Mouse (Mus musculus) small intestine, adult 2 months (tissue): ENCODE results near the gene Ccl2. TPM values are rescaled to one million over a fixed set of nuclear protein-coding genes. Genes with fewer than 3 reads are reported as not detected.
A peak's percentile ranks its signal among the peaks of the same experiment; 100 is the strongest.

Source experiments
- H3K27ac ChIP-seq: fragments of 200-500 bp; 2 replicates; pipeline ENCODE4 v1.5.1; 2012; ENCODE audit warnings: low read depth, low read length, control low read depth, inconsistent platforms; ENCODE audit not compliant: insufficient read depth
- H3K27me3 ChIP-seq: fragments of 200-500 bp; 2 replicates; pipeline ENCODE4 v1.6.1; 2012; ENCODE audit warnings: mild to moderate bottlenecking, moderate library complexity, low read length, inconsistent platforms; ENCODE audit not compliant: control insufficient read depth, insufficient read depth
- H3K36me3 ChIP-seq: fragments of 200-500 bp; 2 replicates; pipeline ENCODE4 v1.6.1; 2012; ENCODE audit warnings: mild to moderate bottlenecking, low read length, control low read depth, inconsistent platforms; ENCODE audit not compliant: control insufficient read depth, insufficient read depth
- H3K4me1 ChIP-seq: fragments of 200-500 bp; 2 replicates; pipeline ENCODE4 v1.6.1; 2012; ENCODE audit warnings: low read length, inconsistent platforms, mixed read lengths; ENCODE audit not compliant: control insufficient read depth, insufficient read depth, insufficient read length
- H3K4me3 ChIP-seq: fragments of 200-500 bp; 2 replicates; pipeline ENCODE4 v1.5.1; 2012; ENCODE audit warnings: low read depth, mild to moderate bottlenecking, control low read depth, inconsistent platforms, low read length, moderate library complexity
- CTCF ChIP-seq: fragments of 200-500 bp; IDR thresholded peaks from 2 replicates; pipeline ENCODE4 v1.5.1; 2012; ENCODE audit warnings: low read depth, mild to moderate bottlenecking, control low read depth, inconsistent platforms, low read length, moderate library complexity, mixed read lengths; ENCODE audit not compliant: insufficient replicate concordance, insufficient read length; ENCODE audit errors: extremely low read depth
- POLR2A ChIP-seq: fragments of 200-500 bp; IDR thresholded peaks from 2 replicates; pipeline ENCODE4 v1.6.1; 2012; ENCODE audit warnings: low read depth, mild to moderate bottlenecking, control low read depth, inconsistent platforms, low read length, moderate library complexity
- WGBS: fragments of 180-500 bp; shearing (Covaris S2); methylation state at CpG from one replicate; pipeline ENCODE4 v1.1.7; 2018; 5-methylcytosine and 5-hydroxymethylcytosine counted together
- polyA plus RNA-seq: library from polyadenylated mRNA; depleted of rRNA; stranded (reverse); fragments of >200 nt; gene quantifications from 2 replicates; pipeline ENCODE4 v1.2.3, GENCODE M21; 2012

Ccl2 gene
- polyA plus RNA-seq, 1 experiment = 1.4 TPM

DNA sequence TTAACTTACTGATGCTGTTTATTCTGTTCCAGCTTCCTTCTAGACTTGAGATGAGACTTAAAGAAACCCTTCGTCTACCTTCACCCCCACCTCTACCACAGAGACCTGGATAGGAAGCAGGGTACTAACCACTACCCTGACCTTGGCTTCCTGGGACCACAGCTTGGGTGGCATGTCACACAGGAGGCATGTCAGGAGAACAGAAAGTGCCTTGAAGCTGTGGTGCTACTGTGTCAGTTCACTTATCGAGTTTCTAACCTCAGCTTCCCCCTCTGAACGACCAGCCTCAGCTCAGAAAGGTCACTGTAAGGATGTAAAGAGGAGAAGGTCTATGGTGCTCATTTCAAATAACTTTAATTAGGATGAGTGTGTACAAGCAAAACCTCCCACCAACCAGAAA, 14.0 kb upstream of the Ccl2 start:
- Histone ChIP-seq H3K36me3 (no peaks in the 10 kb centered on the region), H3K4me3 (no peak overlapping the region), H3K4me1 (peaks cover 3% of the 10 kb centered on the region; the same call in 1 of the 2 replicates), H3K27me3 (no peaks in the 10 kb centered on the region), H3K27ac (no peak overlapping the region)
- WGBS = 42% methylated on average over 3 of the region's 3 CpGs
- no peak for TF ChIP-seq CTCF
- TF ChIP-seq POLR2A = no peak

DNA sequence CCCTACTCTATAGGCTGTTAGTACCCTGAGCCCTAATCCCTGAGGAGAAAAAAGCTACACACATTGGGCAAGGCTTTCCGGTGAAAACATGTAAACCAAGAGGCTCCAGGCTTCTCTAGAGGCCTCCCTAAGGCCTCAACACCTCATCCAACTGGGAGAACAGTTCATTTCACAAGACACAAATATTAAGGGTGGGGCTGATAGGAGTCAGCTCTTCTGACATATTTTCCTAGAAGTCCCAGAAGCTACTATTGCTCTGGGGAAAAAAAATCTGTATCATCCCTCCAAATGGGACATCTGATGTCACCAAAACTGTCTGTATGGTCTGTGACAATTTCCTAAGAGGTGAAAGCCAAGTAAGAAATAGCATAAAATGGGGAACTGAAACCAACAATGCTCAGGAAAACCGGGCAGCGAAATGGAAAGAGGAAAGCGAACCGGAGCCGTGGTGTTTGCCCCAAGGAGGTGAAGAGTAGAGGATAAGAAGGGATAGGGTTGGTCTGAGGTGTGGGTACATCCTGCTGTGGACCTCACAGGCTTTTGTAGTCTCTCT, 12.8 kb upstream of the Ccl2 start:
- H3K27me3 ChIP-seq = no peaks in the 10 kb centered on the region
- no peak overlapping the region for H3K27ac ChIP-seq
- no peak overlapping the region for H3K4me3 ChIP-seq
- H3K4me1 ChIP-seq = peaks cover 3% of the 10 kb centered on the region; the same call in 1 of the 2 replicates
- WGBS = 88% methylated on average over 6 of the region's 6 CpGs
- H3K36me3 ChIP-seq = no peaks in the 10 kb centered on the region
- no peak for TF ChIP-seq CTCF
- no peak for TF ChIP-seq POLR2A

DNA sequence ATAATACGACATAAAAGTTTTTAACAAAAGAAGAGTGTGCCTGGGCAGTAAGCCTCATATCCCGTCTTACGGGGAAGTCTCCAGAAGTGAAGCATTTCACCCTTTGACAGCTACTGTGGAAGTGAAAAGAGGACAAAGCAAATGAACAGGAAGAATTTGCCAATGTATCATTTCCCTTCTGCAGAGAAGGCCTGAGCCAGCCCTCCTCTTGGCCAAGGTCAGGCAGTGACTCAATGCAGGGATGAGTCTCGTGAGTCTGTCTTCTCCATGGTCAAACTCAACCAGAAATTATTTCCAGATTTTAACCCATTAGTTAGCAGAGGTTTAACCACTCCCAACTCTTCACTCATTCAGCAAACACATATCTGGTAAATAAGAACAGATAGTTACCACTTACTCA, 11.6 kb upstream of the Ccl2 start:
- TF ChIP-seq CTCF = no peak
- no peak for TF ChIP-seq POLR2A
- WGBS = 68% methylated on average over 4 of the region's 4 CpGs
- Histone ChIP-seq H3K27ac (no peak overlapping the region), H3K4me3 (no peak overlapping the region), H3K36me3 (no peaks in the 10 kb centered on the region), H3K4me1 (peaks cover 3% of the 10 kb centered on the region; the same call in 1 of the 2 replicates), H3K27me3 (no peaks in the 10 kb centered on the region)

DNA sequence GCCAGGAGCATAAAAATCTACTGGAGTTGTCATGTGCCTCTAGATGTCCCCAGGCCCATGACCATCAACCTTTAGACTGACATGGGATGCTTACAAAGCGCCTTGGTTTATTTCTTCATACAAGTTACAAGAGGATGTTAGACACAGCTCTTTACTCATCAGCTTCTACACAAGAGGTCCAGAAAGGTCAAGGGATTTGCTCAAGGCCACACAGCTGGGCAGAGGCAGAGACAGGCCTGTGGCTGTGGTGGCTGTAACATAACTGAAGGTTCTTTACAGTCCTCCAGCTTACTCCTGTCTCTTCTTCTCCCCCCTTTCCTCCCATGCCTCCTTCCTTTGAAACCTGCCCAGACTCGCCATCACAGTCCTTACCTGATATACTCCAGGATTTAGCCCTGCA, 5.2 kb upstream of the Ccl2 start:
- Histone ChIP-seq H3K27ac (no peak overlapping the region), H3K36me3 (no peaks in the 10 kb centered on the region), H3K4me3 (no peak overlapping the region), H3K4me1 (peaks cover 5% of the 10 kb centered on the region; the same call in 1 of the 2 replicates), H3K27me3 (no peaks in the 10 kb centered on the region)
- WGBS = 70% methylated on average over 2 of the region's 2 CpGs
- TF ChIP-seq POLR2A (no peak), CTCF (no peak)

DNA sequence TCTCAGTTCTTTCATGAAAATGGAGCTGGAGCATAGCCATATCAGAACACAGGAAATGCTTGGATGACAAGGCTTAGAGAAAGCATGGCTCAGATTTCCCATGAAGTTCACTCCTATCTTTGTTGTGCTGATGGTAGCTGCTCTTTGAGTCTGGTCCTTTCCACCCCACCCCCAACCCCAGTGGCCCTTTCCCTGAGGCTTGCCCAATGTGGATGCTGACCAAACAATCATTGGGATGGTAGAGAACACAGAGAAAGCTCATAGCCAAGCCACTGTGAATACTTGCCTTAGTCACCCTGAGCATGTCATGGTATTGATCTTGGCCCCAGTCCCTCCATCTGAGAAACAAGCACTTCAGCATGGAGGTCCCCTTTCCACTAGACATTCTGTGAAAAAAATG, 3.2 kb upstream of the Ccl2 start:
- no peaks in the 10 kb centered on the region for H3K36me3 ChIP-seq
- TF ChIP-seq CTCF = no peak
- no peak for TF ChIP-seq POLR2A
- peak overlapping the region; percentile 37 for H3K27ac ChIP-seq
- H3K4me3 ChIP-seq = no peak overlapping the region
- no peaks in the 10 kb centered on the region for H3K27me3 ChIP-seq
- H3K4me1 ChIP-seq = peaks cover 5% of the 10 kb centered on the region; the same call in 1 of the 2 replicates

DNA sequence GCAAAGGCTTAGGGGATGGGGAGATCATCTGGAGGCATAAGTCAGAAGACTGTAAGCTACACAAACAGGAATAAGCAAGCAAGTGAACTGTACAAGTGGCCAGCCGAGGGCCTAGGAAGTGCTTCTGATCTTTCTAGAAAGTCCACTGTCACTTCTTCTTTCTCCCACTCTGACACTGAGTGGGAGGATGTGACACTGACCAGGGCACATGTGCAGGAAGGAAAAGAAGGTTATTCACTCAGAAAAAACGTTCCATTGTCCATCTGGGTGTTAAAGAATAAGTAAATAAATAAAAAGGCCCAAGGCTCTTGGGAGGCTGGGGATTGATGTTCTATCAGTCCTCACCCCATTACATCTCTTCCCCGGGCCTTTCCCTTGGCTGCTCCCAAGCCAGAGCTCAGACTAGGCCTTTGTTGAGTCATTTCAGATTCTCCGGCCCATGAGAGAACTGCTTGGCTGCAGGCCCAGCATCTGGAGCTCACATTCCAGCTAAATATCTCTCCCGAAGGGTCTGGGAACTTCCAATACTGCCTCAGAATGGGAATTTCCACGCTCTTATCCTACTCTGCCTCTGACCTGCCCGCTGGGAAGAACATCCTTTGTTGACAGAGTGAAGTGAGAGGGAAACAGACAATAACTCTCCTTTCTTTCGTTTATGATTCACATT, 2.6 kb upstream of the Ccl2 start:
- TF ChIP-seq CTCF = no peak
- TF ChIP-seq POLR2A = no peak
- Histone ChIP-seq H3K27ac (peak overlapping the region; percentile 37), H3K27me3 (no peaks in the 10 kb centered on the region), H3K4me1 (peaks cover 5% of the 10 kb centered on the region; the same call in 1 of the 2 replicates), H3K36me3 (no peaks in the 10 kb centered on the region), H3K4me3 (no peak overlapping the region)
- 43% methylated on average over 8 of the region's 8 CpGs for WGBS

DNA sequence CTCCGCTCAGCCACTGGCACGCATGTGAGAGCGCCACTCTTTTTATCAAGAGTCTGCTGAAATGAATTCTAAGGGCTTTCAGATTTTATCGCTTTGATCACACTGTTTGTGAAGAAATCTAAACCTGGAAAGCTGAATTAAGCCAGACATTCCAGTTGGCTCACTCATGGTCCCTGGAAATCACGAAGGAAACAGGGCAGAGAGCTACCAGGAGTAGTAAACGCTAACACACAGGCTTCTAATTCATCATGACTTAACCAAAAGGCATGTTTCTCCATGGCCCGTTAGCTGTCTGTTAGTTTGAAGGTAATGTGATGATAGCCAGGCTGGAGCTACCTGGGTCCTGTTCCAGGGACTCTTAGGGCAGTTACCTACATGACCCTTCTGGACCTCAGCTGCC, 925 bp upstream of the Ccl2 start:
- Histone ChIP-seq H3K27ac (no peak overlapping the region), H3K4me1 (peaks cover 5% of the 10 kb centered on the region; the same call in 1 of the 2 replicates), H3K36me3 (no peaks in the 10 kb centered on the region), H3K4me3 (no peak overlapping the region), H3K27me3 (no peaks in the 10 kb centered on the region)
- no peak for TF ChIP-seq CTCF
- no peak for TF ChIP-seq POLR2A
- WGBS = 84% methylated on average over 7 of the region's 7 CpGs
